Mouse (Mus musculus) CD4-positive, CD25-positive, alpha-beta regulatory T cell, adult 4 months (primary cell): ENCODE data around the gene Ikbke. TPM values are rescaled to one million over a fixed set of nuclear protein-coding genes. Genes with fewer than 3 reads are reported as not detected.
"Not testable (repeated sequence)": the region's sequence is repeated elsewhere in the genome, so short reads cannot be mapped to it uniquely, and the experiment has no call there.

Source experiments
- ATAC-seq: one replicate; pipeline ENCODE4 v1.8.0; 2017
- polyA plus RNA-seq, 2 experiments: library from polyadenylated mRNA; unstranded; fragments of 100-300 nt; shearing (Covaris generic); gene quantifications; one replicate each; pipeline ENCODE4 v1.2.1; 2017

The Ikbke gene
- polyA plus RNA-seq: 100 to 1,000 TPM; 108 to 204 TPM

DNA sequence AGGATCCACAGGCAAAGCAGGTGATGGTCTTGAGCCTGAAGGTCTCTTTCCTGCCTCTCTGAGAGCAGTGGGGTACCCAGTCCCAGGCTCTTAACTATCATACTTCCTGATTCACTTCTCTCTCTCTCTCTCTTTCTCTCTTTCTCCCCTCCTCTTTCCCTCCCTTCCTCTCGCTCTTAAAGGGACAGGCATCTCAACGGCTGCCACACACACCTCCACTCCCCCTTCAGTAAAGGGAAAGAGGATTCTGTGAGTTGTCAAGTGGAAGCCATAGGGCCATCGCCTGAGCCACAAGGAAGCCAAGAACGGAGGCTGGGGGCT, at the start of gene Ikbke:
Gene Ikbke (minus strand): TSS at position 151 of the 321 bp plus-strand sequence.
- peak; percentile 51 for ATAC-seq

GRCm38 (mm10) chr1:131329093-131329492, 49.7 kb upstream of the Ikbke start:
- not testable (repeated sequence) for ATAC-seq

DNA sequence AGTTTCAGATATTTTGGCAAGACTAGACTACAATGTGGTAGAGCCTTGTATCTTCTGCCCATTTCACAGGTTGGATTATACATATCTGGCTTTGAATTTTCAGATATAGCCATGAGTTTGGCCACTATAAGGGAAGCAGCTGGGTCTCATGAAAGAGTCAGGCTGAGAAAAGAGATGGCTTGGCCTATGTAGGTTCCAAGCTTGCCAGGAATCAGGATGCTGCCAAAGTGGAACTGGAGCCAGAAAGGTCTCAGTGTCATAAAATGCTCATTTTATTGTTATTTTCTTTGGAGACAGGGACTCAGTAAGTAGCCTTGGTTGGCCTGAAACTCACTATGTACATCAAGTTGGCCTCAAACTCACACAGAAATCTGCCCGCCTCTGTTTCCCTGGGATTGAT, 47.8 kb upstream of the Ikbke start:
- no peak for ATAC-seq

DNA sequence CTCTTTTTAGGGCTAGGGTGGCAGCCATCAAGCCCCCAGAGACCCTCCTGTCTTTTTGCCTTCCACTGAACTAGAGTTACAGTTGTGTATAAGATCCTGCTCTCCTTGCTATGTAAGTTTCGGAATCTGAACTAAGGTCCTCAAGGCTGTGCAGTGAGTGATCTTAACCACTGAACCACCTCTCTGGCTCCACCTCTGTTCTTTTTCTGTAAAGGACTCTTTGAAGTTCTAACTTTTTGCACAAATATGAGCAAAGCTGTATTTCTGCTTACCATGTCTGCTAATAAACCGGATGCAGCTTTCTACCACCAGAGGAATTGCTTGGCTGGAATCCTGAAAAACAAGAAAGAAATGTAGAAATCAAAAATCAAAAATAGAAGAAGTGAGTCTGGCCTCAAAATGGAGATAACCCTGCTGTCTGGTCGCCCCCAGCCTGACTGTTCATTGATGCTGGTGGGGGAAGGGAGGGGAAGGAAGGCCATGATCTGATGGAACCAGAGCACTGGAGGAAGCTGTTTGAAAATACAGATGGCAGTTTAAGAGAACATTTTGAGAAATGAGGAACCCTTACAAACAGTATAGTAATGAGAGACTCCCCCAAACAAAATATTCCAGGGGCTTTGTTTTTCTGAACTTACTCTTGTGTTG, 45.5 kb upstream of the Ikbke start:
- ATAC-seq: peak; percentile 92

- no peak for ATAC-seq
Measured at GRCm38 (mm10) chr1:131319598-131320330, 40.4 kb upstream of the Ikbke start.

DNA sequence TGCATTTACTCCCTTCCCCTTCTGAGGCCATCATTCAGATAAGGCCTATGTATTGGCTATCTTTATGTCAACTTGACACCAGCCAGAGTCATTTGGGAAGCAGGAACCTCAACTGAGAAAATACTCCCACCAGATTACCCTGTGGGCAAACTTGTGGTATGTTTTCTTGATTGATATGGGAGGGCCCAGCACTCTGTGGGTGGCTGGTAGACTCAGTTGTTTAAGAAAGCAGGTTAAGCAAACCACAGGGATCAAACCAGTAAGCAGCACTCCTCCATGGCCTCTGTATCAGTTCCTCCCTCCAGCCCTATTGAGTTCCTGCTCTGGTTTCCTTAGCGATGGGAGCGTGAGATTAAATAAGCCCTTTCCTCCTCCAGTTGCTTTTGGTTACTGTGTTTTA, 39.0 kb upstream of the Ikbke start:
- no peak for ATAC-seq

DNA sequence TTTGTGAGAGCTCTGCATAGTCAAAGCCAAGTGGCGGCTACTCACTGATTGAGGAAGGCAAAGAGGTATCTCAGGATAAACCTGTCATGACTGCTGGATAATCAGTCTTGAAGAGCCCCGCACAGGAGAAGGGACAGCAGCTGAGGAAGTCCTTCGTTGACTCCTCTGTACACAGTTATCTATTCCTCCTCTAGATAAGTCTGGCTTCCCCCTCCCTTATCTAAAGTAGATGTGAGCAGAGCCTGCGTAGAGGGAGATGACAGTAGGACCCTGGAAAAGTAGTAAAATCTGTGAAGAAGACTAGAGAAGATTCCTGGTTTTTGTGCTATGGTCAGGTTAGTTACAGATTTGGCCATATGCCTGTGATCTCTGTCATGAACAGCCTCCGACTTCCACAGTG, 38.2 kb upstream of the Ikbke start:
- ATAC-seq: no peak

- ATAC-seq: no peak
Measured at GRCm38 (mm10) chr1:131311284-131311683, 31.9 kb upstream of the Ikbke start.

GRCm38 (mm10) chr1:131310237-131310818, 30.9 kb upstream of the Ikbke start:
- no peak for ATAC-seq

DNA sequence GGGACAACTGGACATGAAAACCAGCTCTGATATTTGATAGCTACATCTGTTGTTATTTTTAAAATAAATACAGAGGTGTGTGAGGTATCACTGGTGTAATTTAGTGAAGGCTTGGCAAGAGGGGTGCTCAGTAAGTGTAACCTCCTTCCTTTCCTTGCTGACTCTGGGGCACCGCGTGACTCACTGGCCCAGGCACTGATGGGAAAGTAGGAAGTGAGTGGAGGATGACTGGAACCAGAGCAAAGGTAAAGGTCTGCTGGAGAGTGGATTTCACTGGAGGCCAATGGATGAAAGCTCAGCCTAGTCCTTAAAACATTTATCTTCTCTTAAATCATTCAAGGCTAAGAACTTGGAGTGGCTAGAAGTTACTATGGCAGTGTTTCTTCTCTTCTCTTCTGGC, 21.3 kb upstream of the Ikbke start:
- no peak for ATAC-seq

- no peak for ATAC-seq
Measured at GRCm38 (mm10) chr1:131299788-131300187, 20.4 kb upstream of the Ikbke start.

GRCm38 (mm10) chr1:131299240-131299639, 19.8 kb upstream of the Ikbke start:
- no peak for ATAC-seq

GRCm38 (mm10) chr1:131298171-131298570, 18.8 kb upstream of the Ikbke start:
- ATAC-seq: no peak

- no peak for ATAC-seq
Measured at GRCm38 (mm10) chr1:131296726-131297125, 17.3 kb upstream of the Ikbke start.

DNA sequence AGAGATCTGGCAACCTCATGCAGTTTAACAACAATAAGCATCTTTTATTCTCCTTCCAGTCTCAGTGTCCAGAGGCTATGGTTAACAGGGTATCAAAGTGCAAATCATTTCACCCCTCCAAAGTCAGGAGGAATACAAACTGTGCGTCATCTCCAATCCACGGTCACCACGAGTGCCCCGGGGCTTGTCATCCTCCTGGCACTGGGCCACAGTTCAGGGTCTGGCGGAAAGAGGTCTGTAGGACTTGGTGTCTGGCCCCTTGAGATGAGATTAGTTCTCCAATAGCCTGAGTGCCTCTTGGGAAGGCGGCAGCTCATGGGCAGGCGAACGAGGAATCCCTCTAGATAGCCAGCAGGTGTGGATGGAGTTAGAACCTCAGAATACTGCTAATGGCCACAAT, 15.8 kb upstream of the Ikbke start:
- ATAC-seq: no peak

DNA sequence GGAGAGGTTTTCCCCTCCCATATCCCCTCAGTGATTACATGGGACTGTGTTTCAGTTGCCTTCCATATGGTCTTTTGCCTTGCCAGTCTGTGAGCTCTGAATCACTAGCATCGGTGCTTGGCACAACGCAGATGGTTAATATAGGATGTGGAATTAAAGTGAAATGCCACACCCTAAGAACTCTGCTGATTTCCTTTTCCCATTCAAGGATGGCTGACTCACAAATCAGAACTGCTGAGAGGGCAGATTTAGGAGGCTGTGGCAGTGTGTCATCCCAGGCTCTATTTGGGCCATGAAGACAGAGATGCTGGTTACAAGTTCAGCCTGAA, 14.5 kb upstream of the Ikbke start:
- no peak for ATAC-seq

- ATAC-seq: no peak
Measured at GRCm38 (mm10) chr1:131293221-131293921, 14.0 kb upstream of the Ikbke start.

DNA sequence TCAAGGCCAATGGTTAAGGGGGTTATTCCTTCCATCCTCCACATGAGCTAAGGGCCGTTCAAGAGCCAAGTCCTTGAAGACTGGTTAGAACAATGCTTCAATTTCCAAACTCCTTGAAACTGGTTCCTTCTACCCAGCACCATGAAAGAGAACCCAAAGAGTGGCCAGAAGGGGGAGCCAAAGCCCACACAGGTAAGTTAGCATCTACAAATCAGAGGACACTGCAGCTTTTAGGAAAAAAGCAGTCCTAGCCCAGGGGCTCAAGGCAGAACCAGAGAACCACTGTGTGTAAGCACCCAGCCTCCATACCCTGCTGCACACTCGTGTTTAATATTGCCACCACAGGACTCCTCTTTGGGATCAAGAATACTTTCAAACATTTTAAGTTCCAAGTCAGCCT, 11.2 kb upstream of the Ikbke start:
- peak; percentile 76 for ATAC-seq

- ATAC-seq: no peak
Measured at GRCm38 (mm10) chr1:131288938-131289337, 9.5 kb upstream of the Ikbke start.

DNA sequence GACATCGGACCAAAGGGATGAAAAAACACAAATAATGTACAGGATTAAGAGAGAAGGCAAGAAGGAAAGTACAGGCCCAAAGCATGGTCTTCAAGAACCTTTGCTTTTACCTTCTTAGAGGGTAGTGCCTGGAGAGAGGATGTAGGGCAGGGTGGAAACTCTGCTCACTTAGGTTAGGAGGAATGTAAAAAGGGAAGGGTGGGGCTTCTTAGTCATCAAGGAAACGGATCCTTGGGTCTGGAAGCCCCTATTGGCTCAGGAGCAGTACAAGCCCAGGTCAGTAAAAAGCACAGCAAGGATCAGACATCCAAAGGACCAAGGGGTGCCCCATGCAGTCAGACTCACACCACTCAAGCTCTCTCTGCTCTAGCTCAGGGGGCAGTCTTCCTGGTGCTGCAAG, 7.9 kb upstream of the Ikbke start:
- ATAC-seq: no peak

DNA sequence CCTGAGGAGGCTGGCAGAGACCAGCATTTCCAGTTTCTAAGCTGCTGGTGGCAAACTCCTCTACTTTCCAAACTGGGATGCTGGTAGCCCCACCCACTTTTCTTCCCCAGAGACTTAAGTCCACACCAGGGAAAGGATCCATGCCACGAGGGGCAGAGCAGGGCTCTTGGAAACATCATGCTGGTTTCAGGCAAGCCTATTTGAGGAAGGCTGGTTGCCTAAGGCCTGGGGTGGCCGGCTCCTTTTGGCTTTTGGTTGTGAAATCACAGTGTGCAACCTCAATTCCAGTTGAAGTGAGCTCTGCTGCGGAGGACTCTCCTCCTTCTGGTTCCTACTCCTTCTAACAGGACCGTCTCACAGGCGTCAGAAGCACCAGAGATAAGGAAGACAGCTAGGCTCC, 7.4 kb upstream of the Ikbke start:
- no peak for ATAC-seq

GRCm38 (mm10) chr1:131284616-131285015, 5.2 kb upstream of the Ikbke start:
- no peak for ATAC-seq

DNA sequence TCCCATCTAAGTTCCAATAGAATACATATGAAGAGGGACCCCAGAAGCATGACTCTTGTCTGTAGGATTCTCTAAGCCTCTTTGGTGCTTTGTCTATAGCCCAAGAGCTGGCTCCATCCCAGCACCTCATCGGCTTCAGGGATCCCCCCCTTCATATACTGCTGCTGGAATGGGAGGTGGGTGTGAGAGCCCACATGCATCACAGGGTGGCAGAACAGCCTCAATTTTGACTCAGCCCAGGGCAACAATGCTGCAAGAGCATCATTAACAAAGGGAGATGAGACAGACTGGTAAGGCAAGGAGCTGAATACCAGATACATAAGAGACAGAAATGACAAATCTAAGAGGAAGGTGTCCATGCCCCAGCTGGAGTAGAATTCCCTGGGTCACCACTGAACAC, 4.8 kb upstream of the Ikbke start:
- ATAC-seq: no peak

GRCm38 (mm10) chr1:131281731-131282130, 2.3 kb upstream of the Ikbke start:
- ATAC-seq: no peak
